Mouse (Mus musculus): ENCODE results near the gene Ptpn21.

- TF ChIP-seq CTCF (IDR thresholded peaks at IDR 0.05) (no peak), EP300 (IDR thresholded peaks at IDR 0.05; ENCODE audit: insufficient read depth, low read depth, low read length) (no peak)
Measured at GRCm38 (mm10) chr12:98676861-98677260, 60.3 kb downstream of the Ptpn21 start.
